Mouse (Mus musculus): Measurements from ENCODE around the gene Sf3a2. TPM values are rescaled to one million over a fixed set of nuclear protein-coding genes. Genes with fewer than 3 reads are reported as not detected.
A peak's percentile ranks its signal among the peaks of the same experiment; 100 is the strongest.

Gene Sf3a2
- total and polyA plus RNA-seq, 3 experiments = 50.4 to 210 TPM; not detected in 1

GRCm38 (mm10) chr10:80773816-80774215 is 24.2 kb upstream of the Sf3a2 start:
- Histone ChIP-seq H3K9me3 (replicated peaks; ENCODE audit: insufficient read depth, low read length) (no peaks in the 10 kb centered on the region), H3K9ac (ENCODE audit: control insufficient read depth, low read depth, low read length, poor library complexity, severe bottlenecking) (no peak overlapping the region), H3K4me1 (ENCODE audit: control insufficient read depth in 1 of 2, insufficient read depth in 2 of 2, low read length in 2 of 2) (peaks cover 12 to 18% of the 10 kb centered on the region in 2 experiments), H3K27me3 (ENCODE audit: control insufficient read depth in 1 of 2, insufficient read depth in 2 of 2, low read length in 2 of 2) (no peaks in the 10 kb centered on the region), H3K79me2 (ENCODE audit: control insufficient read depth, insufficient read depth, low read length, poor library complexity) (no peaks in the 10 kb centered on the region; the same call in 1 of the 2 replicates), H3K27ac (ENCODE audit: control insufficient read depth, low read depth, low read length) (no peak overlapping the region), H3K4me3 (ENCODE audit: control insufficient read depth in 1 of 2, insufficient read depth in 1 of 2, low read depth in 2 of 2, low read length in 2 of 2) (no peak overlapping the region), H3K36me3 (ENCODE audit: control insufficient read depth in 1 of 2, insufficient read depth in 2 of 2, low read length in 2 of 2) (peaks cover 10 to 31% of the 10 kb centered on the region in 2 experiments)
- DNase-seq (ENCODE audit: low read depth, low spot score) = no peak
- TF ChIP-seq ETS1 (IDR thresholded peaks at IDR 0.05; ENCODE audit: low read depth, low read length) (no peak), E2F4 (IDR thresholded peaks at IDR 0.05; ENCODE audit: borderline replicate concordance, low read depth, low read length) (no peak), CHD2 (IDR thresholded peaks at IDR 0.05; ENCODE audit: low read length) (no peak), MEF2A (IDR thresholded peaks at IDR 0.05; ENCODE audit: extremely low read depth, insufficient replicate concordance, low read depth, low read length, poor library complexity, severe bottlenecking) (no peak), POLR2AphosphoS2 (IDR thresholded peaks at IDR 0.05; ENCODE audit: low read length) (no peak), CHD1 (IDR thresholded peaks at IDR 0.05; ENCODE audit: low read depth, low read length) (no peak)

GRCm38 (mm10) chr10:80774549-80774948 is 23.4 kb upstream of the Sf3a2 start:
- Histone ChIP-seq H3K9me3 (replicated peaks; ENCODE audit: insufficient read depth, low read length) (no peaks in the 10 kb centered on the region), H3K27ac (ENCODE audit: control insufficient read depth, low read depth, low read length) (peak overlapping the region; percentile 40), H3K4me1 (ENCODE audit: control insufficient read depth in 1 of 2, insufficient read depth in 2 of 2, low read length in 2 of 2) (peaks cover 12 to 18% of the 10 kb centered on the region in 2 experiments), H3K79me2 (ENCODE audit: control insufficient read depth, insufficient read depth, low read length, poor library complexity) (no peaks in the 10 kb centered on the region; the same call in 1 of the 2 replicates), H3K4me3 (ENCODE audit: control insufficient read depth in 1 of 2, insufficient read depth in 1 of 2, low read depth in 2 of 2, low read length in 2 of 2) (no peak overlapping the region), H3K27me3 (ENCODE audit: control insufficient read depth in 1 of 2, insufficient read depth in 2 of 2, low read length in 2 of 2) (no peaks in the 10 kb centered on the region), H3K9ac (ENCODE audit: control insufficient read depth, low read depth, low read length, poor library complexity, severe bottlenecking) (no peak overlapping the region), H3K36me3 (ENCODE audit: control insufficient read depth in 1 of 2, insufficient read depth in 2 of 2, low read length in 2 of 2) (peaks cover 10 to 34% of the 10 kb centered on the region in 2 experiments)
- TF ChIP-seq CTCF (IDR thresholded peaks at IDR 0.05 in 2 of 3, conservative IDR thresholded peaks at IDR 0.05 in 1 of 3; ENCODE audit: control insufficient read depth in 1 of 3, insufficient read depth in 1 of 3, low read depth in 2 of 3, low read length in 3 of 3, poor library complexity in 1 of 3, severe bottlenecking in 1 of 3) = peak; percentile 83 to 98 (median 88)
- TF ChIP-seq ETS1 (IDR thresholded peaks at IDR 0.05; ENCODE audit: low read depth, low read length) = peak; percentile 69; the same call in 1 of the 2 replicates
- peak; percentile 48 for TF ChIP-seq RAD21 (IDR thresholded peaks at IDR 0.05; ENCODE audit: low read depth, low read length)
- 0 out of 2 replicates have a peak, but pooled peaks have one; percentile 15 for TF ChIP-seq ELF1 (IDR thresholded peaks at IDR 0.05; ENCODE audit: low read depth, low read length)
- peak; percentile 38; the same call in 1 of the 2 replicates for TF ChIP-seq JUND (IDR thresholded peaks at IDR 0.05; ENCODE audit: low read depth, low read length)
- peak; percentile 16; the same call in 1 of the 2 replicates for TF ChIP-seq ZC3H11A (IDR thresholded peaks at IDR 0.05; ENCODE audit: low read depth, low read length)
- peak; percentile 84 for TF ChIP-seq MXI1 (IDR thresholded peaks at IDR 0.05; ENCODE audit: low read depth, low read length)
- no peak for TF ChIP-seq CHD1 (IDR thresholded peaks at IDR 0.05; ENCODE audit: low read depth, low read length)
- peak; percentile 55 for TF ChIP-seq RCOR1 (IDR thresholded peaks at IDR 0.05; ENCODE audit: low read depth, low read length)
- TF ChIP-seq TAL1 (IDR thresholded peaks at IDR 0.05; ENCODE audit: low read length) = peak; percentile 78
- peak; percentile 67 for TF ChIP-seq SMC3 (IDR thresholded peaks at IDR 0.05; ENCODE audit: low read depth, low read length)
- TF ChIP-seq MEF2A (IDR thresholded peaks at IDR 0.05; ENCODE audit: extremely low read depth, insufficient replicate concordance, low read depth, low read length, poor library complexity, severe bottlenecking) = peak; percentile 99
- peak; percentile 38; the same call in 1 of the 2 replicates for TF ChIP-seq USF1 (IDR thresholded peaks at IDR 0.05; ENCODE audit: low read depth, low read length)
- peak; percentile 67 for TF ChIP-seq GATA1 (IDR thresholded peaks at IDR 0.05; ENCODE audit: low read depth, low read length)
- TF ChIP-seq POLR2A (IDR thresholded peaks at IDR 0.05; ENCODE audit: control insufficient read depth in 1 of 2, insufficient read depth in 1 of 2, low read depth in 1 of 2, low read length in 2 of 2, poor library complexity in 1 of 2) = peak in 1 of 2 experiments; percentile 42; a peak in 1 of 4 replicates
- TF ChIP-seq POLR2AphosphoS5 (IDR thresholded peaks at IDR 0.05; ENCODE audit: borderline replicate concordance, low read depth, low read length) = no peak
- TF ChIP-seq ZKSCAN1 (IDR thresholded peaks at IDR 0.05; ENCODE audit: low read depth, low read length) = no peak
- peak; percentile 60 to 77; a peak in 3 of 4 replicates for TF ChIP-seq EP300 (IDR thresholded peaks at IDR 0.05; ENCODE audit: low read depth in 1 of 2, low read length in 2 of 2)
- 0 out of 2 replicates have a peak, but pooled peaks have one; percentile 7 for TF ChIP-seq HCFC1 (IDR thresholded peaks at IDR 0.05; ENCODE audit: low read depth, low read length)
- peak; percentile 70 for TF ChIP-seq MAX (IDR thresholded peaks at IDR 0.05; ENCODE audit: low read length)
- TF ChIP-seq SIN3A (IDR thresholded peaks at IDR 0.05; ENCODE audit: low read length) = peak; percentile 86
- no peak for TF ChIP-seq ZMIZ1 (IDR thresholded peaks at IDR 0.05; ENCODE audit: low read depth, low read length)
- peak; percentile 60; the same call in 1 of the 2 replicates for TF ChIP-seq BHLHE40 (IDR thresholded peaks at IDR 0.05; ENCODE audit: borderline replicate concordance, low read depth, low read length)
- TF ChIP-seq MYC (IDR thresholded peaks at IDR 0.05; ENCODE audit: low read depth, low read length) = 0 out of 2 replicates have a peak, but pooled peaks have one; percentile 66
- peak; percentile 86 for TF ChIP-seq TCF12 (IDR thresholded peaks at IDR 0.05; ENCODE audit: low read depth, low read length)
- TF ChIP-seq CHD2 (IDR thresholded peaks at IDR 0.05; ENCODE audit: low read length) = no peak
- TF ChIP-seq NELFE (IDR thresholded peaks at IDR 0.05; ENCODE audit: low read depth, low read length) = no peak
- DNase-seq (ENCODE audit: low read depth, low spot score) = peak; percentile 91

All from MEL (cell line).